Mouse (Mus musculus) E14TG2a.4 (cell line): ENCODE measurements around the gene Apela.

Experiments
- CTCF ChIP-seq: conservative IDR thresholded peaks from 2 replicates; pipeline ENCODE4 v1.5.1; 2014; ENCODE audit warnings: low read length
- NANOG ChIP-seq: IDR thresholded peaks from 2 replicates; pipeline ENCODE4 v1.6.1; 2014; ENCODE audit warnings: borderline replicate concordance, low read length, mixed read lengths
- POU5F1 ChIP-seq: IDR thresholded peaks from 2 replicates; pipeline ENCODE4 v1.6.1; 2014; ENCODE audit warnings: low read length, borderline replicate concordance

DNA sequence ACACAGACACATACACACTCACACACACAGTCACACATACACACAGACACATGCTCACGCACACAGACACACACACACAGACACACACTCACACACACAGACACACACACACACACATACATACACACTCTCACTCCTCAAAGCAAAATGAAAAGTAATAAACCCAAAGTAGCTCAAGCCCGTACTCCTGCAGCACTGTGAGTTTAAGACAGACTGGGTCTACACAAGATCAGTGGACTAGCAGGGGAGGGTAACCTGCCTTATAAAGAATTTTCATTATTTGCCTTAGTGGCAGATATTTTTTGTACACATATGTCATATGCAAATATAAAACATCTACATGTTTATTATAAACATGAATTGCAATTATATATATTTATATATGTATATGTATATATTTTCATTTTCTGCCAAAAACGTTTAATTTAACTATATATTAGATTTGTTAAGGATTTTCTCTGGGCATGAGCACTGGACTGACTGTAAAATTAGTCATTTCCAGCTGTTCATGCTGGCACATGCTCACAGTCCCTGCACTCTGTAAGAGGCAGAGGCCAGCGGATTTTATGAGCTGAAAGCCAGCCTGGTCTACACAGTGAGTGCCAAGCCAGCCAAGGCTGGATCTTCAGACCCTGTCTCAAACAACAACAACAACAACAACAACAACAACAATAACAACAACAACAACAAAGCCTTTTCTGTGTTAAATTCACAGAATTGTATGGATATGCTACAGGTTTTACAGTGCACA lies 6.2 kb downstream of the Apela start:
- no peak for TF ChIP-seq CTCF
- TF ChIP-seq NANOG = no peak
- TF ChIP-seq POU5F1 = no peak
